Mouse (Mus musculus) spleen, postnatal 4 days (tissue): Measurements from ENCODE around the gene Slc27a2.
"Not testable (repeated sequence)": the region's sequence is repeated elsewhere in the genome, so short reads cannot be mapped to it uniquely, and the experiment has no call there.

Experiments used
- DNase-seq, 2 experiments: peaks; one replicate each; pipeline ENCODE4 v3.0.0; 2022; ENCODE audit warnings: low spot score in 2 of 2

Slc27a2 gene

DNA sequence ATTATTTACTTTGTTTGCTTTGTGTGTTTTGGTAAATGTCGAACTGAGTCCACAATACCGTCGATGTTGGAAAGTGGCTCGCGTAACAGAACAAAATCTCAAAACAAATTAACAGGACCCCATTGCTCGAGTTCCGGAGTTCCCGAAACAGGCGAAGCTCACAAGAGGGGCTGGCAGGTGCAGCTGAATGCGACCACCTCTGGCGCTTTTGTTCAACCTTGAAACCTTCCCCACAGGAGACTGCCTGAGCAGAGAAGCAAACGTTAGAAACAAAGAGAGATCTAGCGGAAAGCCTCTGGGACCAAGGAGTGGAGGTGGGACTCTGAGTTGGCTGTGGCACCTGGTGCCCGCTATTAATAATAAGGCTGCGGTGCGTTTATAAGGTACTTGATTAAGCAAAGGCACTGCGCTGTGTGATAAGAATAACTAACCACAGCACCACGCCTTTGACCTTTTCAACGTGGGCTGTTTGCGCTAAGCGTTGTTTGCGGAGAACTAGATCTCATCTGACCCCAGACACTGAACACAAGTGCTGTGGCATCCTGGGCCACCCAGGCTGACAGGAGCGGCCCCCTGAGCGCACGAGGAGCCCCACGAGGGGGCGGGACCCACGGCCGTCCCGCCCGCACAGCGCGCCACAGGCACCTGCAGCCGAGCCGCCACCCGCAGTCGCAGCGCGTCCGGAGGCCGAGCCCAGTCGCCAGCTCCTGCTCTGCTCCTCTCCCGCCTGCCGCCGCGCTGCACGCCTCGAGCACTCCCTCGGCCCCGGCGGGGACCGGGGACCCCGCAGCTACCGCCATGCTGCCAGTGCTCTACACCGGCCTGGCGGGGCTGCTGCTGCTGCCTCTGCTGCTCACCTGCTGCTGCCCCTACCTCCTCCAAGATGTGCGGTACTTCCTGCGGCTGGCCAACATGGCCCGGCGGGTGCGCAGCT, at the start of gene Slc27a2:
Gene Slc27a2, plus strand, starts transcription at position 51 of the 934 bp plus-strand sequence.
- DNase-seq, result peak in 1 of 2 experiments; percentile 12

DNA sequence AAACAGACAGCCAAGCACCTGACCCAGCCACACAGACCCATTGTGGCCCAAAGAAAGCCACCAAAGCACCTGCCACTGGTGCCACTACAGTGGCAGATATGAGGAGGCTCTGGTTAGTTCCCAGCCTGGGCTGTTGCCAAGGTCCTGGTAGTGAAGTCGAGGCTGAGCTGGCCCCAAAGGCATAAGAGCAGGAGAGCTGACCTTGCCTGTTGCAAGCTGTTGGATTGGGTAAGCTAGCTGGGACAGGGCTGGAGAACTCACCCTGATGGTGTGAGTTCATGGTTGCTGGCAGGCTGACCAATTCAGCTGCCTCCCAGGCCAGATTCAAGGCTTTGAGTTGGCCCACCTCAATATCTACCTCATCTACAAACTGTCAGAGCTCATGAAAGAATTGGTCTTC, 47.1 kb upstream of the Slc27a2 start:
- no peak for DNase-seq

GRCm38 (mm10) chr2:126507477-126507876, 44.7 kb upstream of the Slc27a2 start:
- DNase-seq, result no peak

- DNase-seq, result no peak
Measured at GRCm38 (mm10) chr2:126508228-126508627, 44.0 kb upstream of the Slc27a2 start.

GRCm38 (mm10) chr2:126515069-126515826, 37.0 kb upstream of the Slc27a2 start:
- no peak for DNase-seq

GRCm38 (mm10) chr2:126519872-126520581, 32.2 kb upstream of the Slc27a2 start:
- no peak for DNase-seq

DNA sequence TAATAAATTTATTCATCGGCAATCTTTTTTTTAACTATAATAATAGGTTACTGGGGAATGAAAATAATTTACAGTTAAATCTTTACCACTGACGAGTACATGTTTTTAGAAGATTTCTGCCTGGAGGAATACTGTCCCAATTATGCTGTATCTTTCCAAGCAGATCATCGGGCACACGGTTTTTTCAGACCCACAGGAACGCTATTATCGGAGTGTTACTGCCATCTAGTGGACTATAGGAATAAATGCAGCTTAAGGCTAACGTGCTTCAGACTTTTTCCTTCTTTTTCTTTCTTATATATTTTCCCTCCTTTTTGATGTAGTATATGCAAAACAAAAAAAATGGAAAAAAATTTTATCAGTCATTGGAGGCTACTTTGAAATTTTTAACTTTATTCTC, 31.4 kb upstream of the Slc27a2 start:
- no peak for DNase-seq

DNA sequence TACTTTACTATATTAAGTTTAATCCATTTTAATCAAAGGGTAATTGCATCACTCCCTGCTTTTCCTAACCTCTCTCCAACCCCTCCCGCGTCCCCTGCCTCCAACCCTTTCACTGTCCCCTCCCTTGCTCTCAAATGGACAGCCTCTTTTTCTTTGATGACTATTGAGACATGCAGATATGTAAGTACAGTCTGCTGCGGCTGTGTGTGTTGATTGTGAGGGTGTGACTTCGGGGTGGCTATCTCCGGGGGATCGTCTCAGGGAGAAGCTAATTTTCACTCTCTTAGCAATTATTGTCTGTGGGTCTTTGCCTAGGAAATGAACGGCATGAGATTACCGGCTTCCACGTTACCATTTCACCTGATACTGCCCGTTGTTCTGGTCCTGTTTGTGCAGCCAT, 30.7 kb upstream of the Slc27a2 start:
- DNase-seq, result no peak

DNA sequence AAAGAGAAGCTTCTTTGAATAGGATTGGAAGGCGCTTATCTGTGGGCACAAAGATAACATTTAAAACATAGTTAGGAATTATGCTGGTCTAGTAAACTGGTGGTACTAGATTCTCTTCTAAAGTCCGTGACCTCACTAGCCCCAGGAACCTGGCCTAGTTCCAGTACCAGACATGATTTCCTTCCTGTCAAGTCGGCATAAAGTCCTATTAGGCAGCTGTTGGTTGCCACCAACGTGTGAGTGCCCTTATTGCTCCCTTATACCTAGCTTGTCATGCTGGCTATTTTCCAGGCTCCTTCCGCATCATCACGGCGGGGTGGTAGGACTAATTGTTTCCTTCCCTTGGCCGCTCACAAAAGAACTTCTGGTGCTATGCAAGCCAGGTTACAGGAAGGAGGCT, 30.2 kb upstream of the Slc27a2 start:
- DNase-seq, result no peak

DNA sequence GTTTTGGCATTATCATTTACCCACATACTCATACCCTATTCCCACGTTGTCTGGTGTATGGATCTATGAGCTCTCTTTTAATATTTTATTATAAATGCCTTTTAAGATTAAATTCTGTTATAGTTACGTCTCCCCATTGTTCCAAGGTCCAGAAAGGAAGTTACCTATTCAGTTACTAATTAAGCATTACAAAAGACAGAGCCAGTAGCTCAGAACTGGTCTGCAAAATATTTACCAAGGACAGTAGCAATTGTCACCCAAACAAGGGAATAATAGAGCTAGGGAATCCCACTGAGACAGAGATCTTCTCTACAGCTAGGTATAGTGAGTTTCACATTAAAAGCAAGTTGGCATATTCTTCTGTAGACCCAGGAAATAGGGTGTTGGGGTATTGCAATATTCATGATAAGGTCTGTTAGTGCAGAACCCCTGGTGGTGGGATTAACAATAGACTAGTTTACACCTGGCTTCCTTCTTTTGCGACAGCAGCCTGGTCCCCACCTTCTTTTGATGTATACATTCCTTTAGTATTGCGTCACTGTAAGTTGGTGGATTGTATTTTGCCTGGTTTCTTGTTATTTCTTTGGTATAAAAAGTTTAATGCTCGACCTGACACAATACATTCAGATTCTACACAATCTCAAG, 29.0 kb upstream of the Slc27a2 start:
- DNase-seq, result not testable (repeated sequence)

GRCm38 (mm10) chr2:126524271-126524670, 27.9 kb upstream of the Slc27a2 start:
- DNase-seq, result no peak

- DNase-seq, result no peak
Measured at GRCm38 (mm10) chr2:126527461-126527860, 24.7 kb upstream of the Slc27a2 start.

DNA sequence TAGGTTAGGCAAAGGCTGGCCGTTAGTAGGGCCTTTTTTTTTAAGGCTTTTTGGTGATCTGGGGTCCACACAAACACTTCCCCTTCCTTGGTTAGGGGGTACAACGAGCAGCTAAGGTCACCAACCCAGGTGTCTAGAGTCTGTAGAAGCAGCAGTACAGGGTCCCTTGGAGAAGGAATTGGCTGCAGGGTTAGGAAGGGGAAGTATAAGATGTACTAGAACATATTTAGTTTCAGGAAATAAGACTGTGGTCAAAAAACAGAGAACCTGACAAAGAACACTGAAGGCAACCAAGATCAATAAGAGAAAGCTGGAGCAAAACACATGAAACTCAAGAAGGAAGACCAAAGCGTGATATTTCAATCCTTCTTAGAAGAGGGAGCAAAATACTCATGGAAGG, 21.6 kb upstream of the Slc27a2 start:
- no peak for DNase-seq

- no peak for DNase-seq
Measured at GRCm38 (mm10) chr2:126537654-126538053, 14.6 kb upstream of the Slc27a2 start.

- DNase-seq, result no peak
Measured at GRCm38 (mm10) chr2:126540390-126540925, 11.7 kb upstream of the Slc27a2 start.

DNA sequence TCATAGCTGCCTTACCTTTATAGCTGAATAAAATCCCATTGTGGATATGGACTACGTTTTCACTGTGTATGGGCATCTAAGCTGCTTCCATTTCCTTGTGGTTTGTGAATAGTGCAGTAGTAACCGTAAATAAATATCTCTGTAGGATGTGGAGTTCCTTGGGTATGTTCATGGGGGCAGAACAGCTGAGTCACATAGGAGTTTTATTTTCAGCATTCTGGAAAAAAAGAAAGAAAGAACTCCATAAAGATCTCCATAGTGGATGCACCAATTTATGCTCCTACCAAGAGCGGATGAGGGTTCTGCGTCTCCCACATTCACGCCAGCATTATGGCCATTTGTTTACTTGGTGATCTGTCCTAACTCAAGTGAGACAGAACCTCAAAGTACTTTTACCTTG, 10.0 kb upstream of the Slc27a2 start:
- no peak for DNase-seq

GRCm38 (mm10) chr2:126545297-126545696, 6.9 kb upstream of the Slc27a2 start:
- DNase-seq, result no peak

DNA sequence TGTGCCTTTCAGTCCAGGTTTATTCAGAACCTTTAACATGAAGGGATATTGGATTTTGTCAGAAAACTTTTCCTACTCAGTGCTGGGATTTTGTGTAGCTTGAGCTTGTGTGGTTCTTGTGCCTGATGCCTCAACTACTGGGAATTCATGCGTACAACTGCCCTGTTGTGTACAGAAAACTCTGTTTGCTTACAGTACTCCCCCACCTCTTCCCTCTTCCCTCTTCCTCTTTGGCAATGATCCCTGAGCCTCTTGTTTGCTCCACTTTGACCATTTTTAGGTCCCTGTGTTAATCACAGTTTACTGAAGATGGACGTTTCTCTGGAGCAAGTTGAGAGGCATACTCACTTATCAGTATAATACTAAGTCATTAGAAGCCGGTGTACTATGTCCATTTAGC, 5.8 kb upstream of the Slc27a2 start:
- DNase-seq, result no peak

- DNase-seq, result no peak
Measured at GRCm38 (mm10) chr2:126549681-126550080, 2.5 kb upstream of the Slc27a2 start.

DNA sequence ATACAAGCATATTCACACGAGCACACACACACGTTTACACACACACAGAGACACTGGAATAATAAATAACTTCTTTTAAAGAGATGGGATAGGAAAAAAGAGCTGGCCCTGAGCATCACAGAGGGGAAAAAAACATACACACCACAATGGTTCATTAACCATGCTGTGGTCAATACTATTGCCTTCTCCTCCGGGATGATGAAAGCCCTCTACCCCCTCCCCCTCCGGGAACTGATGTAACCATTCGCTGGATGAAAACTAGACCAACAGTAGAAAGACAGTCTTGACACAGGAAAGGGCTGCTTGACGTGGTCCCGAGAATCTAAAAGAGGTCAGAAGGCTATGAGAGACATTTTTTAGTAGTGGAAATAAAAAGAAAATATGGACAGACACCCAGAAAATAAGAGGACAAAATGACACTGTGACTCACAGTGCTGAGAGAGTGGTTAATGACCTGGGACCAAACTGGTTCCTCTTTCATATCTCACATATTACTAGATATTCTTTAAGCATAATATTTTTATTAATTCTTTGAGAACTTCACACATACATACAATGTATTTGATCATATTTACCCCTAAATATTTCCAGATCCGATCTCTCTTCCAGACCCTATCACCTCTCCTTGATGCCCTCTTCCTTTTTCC, 840 bp upstream of the Slc27a2 start:
- no peak for DNase-seq

- DNase-seq, result no peak
Measured at GRCm38 (mm10) chr2:126551896-126552295, 311 bp upstream of the Slc27a2 start.
